25 mouse cellular contexts compared by ENCODE assay signal in the genomic region with DNA sequence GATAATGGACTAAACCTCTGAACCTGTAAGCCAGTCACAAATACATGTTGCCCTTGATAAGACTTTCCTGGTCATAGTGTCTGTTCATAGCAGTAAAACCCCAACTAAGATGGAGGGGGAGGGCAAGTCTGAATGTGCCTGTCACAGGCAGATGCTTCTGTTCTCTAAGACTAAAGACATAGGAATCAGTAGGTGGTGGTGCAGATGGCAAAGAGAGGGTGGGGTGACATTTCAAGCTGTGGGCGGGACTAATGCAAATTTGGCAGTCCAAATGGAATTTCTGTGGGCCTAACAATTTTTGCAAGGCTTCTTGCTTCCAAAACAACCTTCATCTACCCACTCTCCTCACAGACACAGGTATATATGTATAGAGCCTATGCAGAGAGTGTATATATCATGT. TPM values are rescaled to one million over a fixed set of nuclear protein-coding genes. Genes with fewer than 3 reads are reported as not detected.
DNase-seq lines count a peak whose midpoint lies in the region; ATAC-seq and TF ChIP-seq lines count a peak whose summit lies in the region.
"Had no signal": no experiment of that assay in that cellular context is flagged by ENCODE, and none has a peak within 500 bp of the region (broad histone marks: within the 10 kb centered on the region; RNA-seq: fewer than 3 reads in every experiment).

No protein-coding gene starts in this region.

- no peaks in the 10 kb centered on the region for H3K4me1 ChIP-seq in intestine, postnatal 0 days (replicated peaks; ENCODE audit: control insufficient read depth, insufficient read depth, low read length)
- H3K4me1 ChIP-seq: embryonic facial prominence, embryonic 13.5 days; hindbrain, embryonic 10.5 days; limb, embryonic 13.5 days; liver, embryonic 13.5 days; midbrain, embryonic 10.5 days had no signal

- peak; percentile 82 to 90 for DNase-seq in layer of hippocampus, adult 18-20 months (ENCODE audit: low spot score in 2 of 2)
- DNase-seq in layer of hippocampus, postnatal 25 days (ENCODE audit: extremely low spot score in 1 of 2, low spot score in 1 of 2), result no peak
- DNase-seq in layer of hippocampus, adult 8-10 months (ENCODE audit: low spot score in 2 of 2), result peak; percentile 67 to 76
- DNase-seq in left cerebral cortex, postnatal 25 days (ENCODE audit: low spot score in 2 of 2), result peak; percentile 55 to 97
- peak; percentile 90 for DNase-seq in telencephalon, adult 2 months (ENCODE audit: low read depth, low spot score)
- no peak for DNase-seq in heart, adult 11 months
- DNase-seq: adrenal gland, postnatal 10 days; cerebellum, postnatal 10 days; kidney, adult 11 months; liver, embryonic 13.5 days; lung, embryonic 14.5 days; lung, postnatal 4 days; thymus, postnatal 14 days had no signal

- WGBS in intestine, postnatal 0 days, result 75% methylated on average over 1 of the region's 1 CpGs

- no peaks in the 10 kb centered on the region for H3K9me3 ChIP-seq in intestine, postnatal 0 days (ENCODE audit: control insufficient read depth)
- H3K9me3 ChIP-seq: embryonic facial prominence, embryonic 13.5 days; hindbrain, embryonic 10.5 days; limb, embryonic 13.5 days; liver, embryonic 13.5 days; midbrain, embryonic 10.5 days had no signal

- H3K27me3 ChIP-seq in intestine, postnatal 0 days (replicated peaks; ENCODE audit: control insufficient read depth, insufficient read depth, low read length), result no peaks in the 10 kb centered on the region
- H3K27me3 ChIP-seq: embryonic facial prominence, embryonic 13.5 days; limb, embryonic 13.5 days; liver, embryonic 13.5 days; Patski had no signal

- no peaks in the 10 kb centered on the region for H3K36me3 ChIP-seq in intestine, postnatal 0 days (ENCODE audit: control insufficient read depth, insufficient read depth)
- H3K36me3 ChIP-seq: embryonic facial prominence, embryonic 13.5 days; hindbrain, embryonic 10.5 days; limb, embryonic 13.5 days; liver, embryonic 13.5 days; midbrain, embryonic 10.5 days had no signal

- no peak overlapping the region for H3K4me2 ChIP-seq in intestine, postnatal 0 days (replicated peaks; ENCODE audit: low read depth)
- H3K4me2 ChIP-seq: embryonic facial prominence, embryonic 13.5 days; limb, embryonic 13.5 days; liver, embryonic 13.5 days; lung, embryonic 14.5 days had no signal

- H3K9ac ChIP-seq in intestine, postnatal 0 days (ENCODE audit: low read depth, low read length), result no peak overlapping the region
- H3K9ac ChIP-seq: embryonic facial prominence, embryonic 13.5 days; limb, embryonic 13.5 days; liver, embryonic 13.5 days; lung, embryonic 14.5 days had no signal

- ATAC-seq in megakaryocyte progenitor cell, adult 5-6 weeks (replicated peaks; ENCODE audit: poor library complexity), result no peak
- no peak for ATAC-seq in intestine, postnatal 0 days
- ATAC-seq: CD4-positive, CD25-positive, alpha-beta regulatory T cell, adult 4 months; forebrain, embryonic 14.5 days; hindbrain, postnatal 0 days; Patski had no signal

- H3K4me3 ChIP-seq in intestine, postnatal 0 days (ENCODE audit: low read depth, low read length), result no peak overlapping the region
- H3K4me3 ChIP-seq: embryonic facial prominence, embryonic 13.5 days; hindbrain, embryonic 10.5 days; limb, embryonic 13.5 days; liver, embryonic 13.5 days; midbrain, embryonic 10.5 days had no signal

- TF ChIP-seq CTCF in intestine, postnatal 0 days (IDR thresholded peaks at IDR 0.05; ENCODE audit: low read depth), result no peak

- H3K27ac ChIP-seq in intestine, postnatal 0 days (ENCODE audit: low read depth, low read length), result no peak overlapping the region
- H3K27ac ChIP-seq: embryonic facial prominence, embryonic 13.5 days; hindbrain, embryonic 10.5 days; hindbrain, postnatal 0 days; limb, embryonic 13.5 days; liver, embryonic 13.5 days; midbrain, embryonic 10.5 days; stomach, postnatal 0 days had no signal

- intact Hi-C loops in left cerebral cortex, postnatal 25 days (cut with DNase I), result no loop called here

RNA-seq across cellular contexts. Expression of gene Cacna2d1, which starts 19.6 kb away (rescaled TPM):
- 100 to 1,000 TPM; 141 to 157 TPM for total RNA-seq in layer of hippocampus, adult 18-20 months (2021)
- total RNA-seq in layer of hippocampus, postnatal 25 days (2021), result 100 to 1,000 TPM; 137 to 156 TPM
- total RNA-seq in layer of hippocampus, adult 8-10 months (2022), result 100 to 1,000 TPM; 134 to 156 (median 145) TPM
- 100 to 1,000 TPM; 203 to 205 TPM for total RNA-seq in left cerebral cortex, postnatal 25 days (2021)
- total RNA-seq in megakaryocyte progenitor cell, adult 5-6 weeks (2015), result not detected in 2 replicates
- not detected in 2 replicates for total RNA-seq in megakaryocyte progenitor cell, adult 5-6 weeks (2017)
- 7.2 and 8.6 TPM in 2 replicates for polyA plus RNA-seq in intestine, postnatal 0 days (2015; fragmentation: Nextera tagmentation; extraction: Ambion mirVana)
- total RNA-seq: granulocyte monocyte progenitor cell, adult 5-6 weeks had no signal
- polyA plus RNA-seq: CD4-positive, CD25-positive, alpha-beta regulatory T cell, adult 4 months had no signal

Comparison
In these comparisons a context has a peak if more than half of its experiments do, and no peak if none do; other contexts are left out.
1. DNase-seq: peak in layer of hippocampus, adult 18-20 months (2 of 2), layer of hippocampus, adult 8-10 months (2 of 2), left cerebral cortex, postnatal 25 days (2 of 2) and telencephalon, adult 2 months (single experiment); none in layer of hippocampus, postnatal 25 days (0 of 2) and heart, adult 11 months (single experiment).
2. RNA of gene Cacna2d1, which starts 19.6 kb away (total RNA-seq): 203 to 205 TPM in left cerebral cortex, postnatal 25 days, 141 to 157 TPM in layer of hippocampus, adult 18-20 months, 137 to 156 TPM in layer of hippocampus, postnatal 25 days and 134 to 156 TPM in layer of hippocampus, adult 8-10 months; not detected in megakaryocyte progenitor cell, adult 5-6 weeks; every median in the first group is over 100 times any median in the second.